Mouse (Mus musculus): ENCODE data around the gene Neurog1. TPM values are rescaled to one million over a fixed set of nuclear protein-coding genes. Genes with fewer than 3 reads are reported as not detected.

Gene Neurog1
- total RNA-seq, 1 experiment, result 0.45 TPM

- DNase-seq (ENCODE audit: low read depth, low spot score), result no peak
Measured at GRCm38 (mm10) chr13:56288601-56289000, 36.6 kb upstream of the Neurog1 start.

DNA sequence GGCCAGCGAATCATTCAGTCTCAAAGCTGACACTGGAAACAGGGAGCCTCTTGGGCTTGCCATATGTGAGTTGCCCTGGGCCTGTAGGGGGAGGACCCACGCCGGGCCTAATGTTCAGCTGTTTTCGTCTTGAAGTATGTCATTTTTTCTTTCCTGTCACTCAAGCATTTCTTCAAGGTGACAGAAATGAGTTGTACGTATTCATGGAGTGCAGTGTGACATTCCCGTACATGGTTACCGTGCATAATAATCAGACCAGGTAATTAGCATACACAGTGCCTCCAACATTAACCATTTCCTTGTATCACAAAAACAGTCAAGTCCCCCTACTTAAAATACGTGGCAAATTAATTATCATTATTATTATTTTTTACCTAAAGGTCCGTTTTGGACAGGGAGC is 35.1 kb upstream of the Neurog1 start:
- Histone ChIP-seq H3K4me3 (ENCODE audit: insufficient read depth in 1 of 2, low read depth in 1 of 2, low read length in 2 of 2, poor library complexity in 1 of 2, severe bottlenecking in 1 of 2) (no peak overlapping the region), H3K9ac (ENCODE audit: insufficient read depth, low read depth, low read length, poor library complexity, severe bottlenecking) (no peak overlapping the region), H3K9me3 (ENCODE audit: control insufficient read depth, insufficient read depth, low read depth, low read length) (no peaks in the 10 kb centered on the region), H3K4me1 (ENCODE audit: control insufficient read depth in 2 of 2, insufficient read depth in 2 of 2, low read length in 2 of 2, poor library complexity in 1 of 2) (no peaks in the 10 kb centered on the region), H3K27ac (ENCODE audit: insufficient read depth, low read depth, low read length, poor library complexity, severe bottlenecking) (no peak overlapping the region), H3K36me3 (ENCODE audit: control insufficient read depth, insufficient read depth, low read length, poor library complexity, severe bottlenecking) (no peaks in the 10 kb centered on the region)
- in situ Hi-C loops (cut with MboI; ENCODE audit: low sequenced_read_pairs in 2 of 2, unreplicated experiment in 2 of 2), result loop anchor here in 1 of 2 experiments (25.0 kb wide), 1 partner anchor 150 kb away; the partner anchor contains the start of genes Gm3045 and Slc25a48
- TF ChIP-seq MAFK (IDR thresholded peaks at IDR 0.05; ENCODE audit: insufficient read depth, low read depth, low read length) (no peak), ZNF384 (IDR thresholded peaks at IDR 0.05; ENCODE audit: low read depth, low read length) (no peak), ZC3H11A (IDR thresholded peaks at IDR 0.05; ENCODE audit: borderline replicate concordance, low read depth, low read length) (no peak), CHD2 (IDR thresholded peaks at IDR 0.05; ENCODE audit: low read depth, low read length) (no peak)
- DNase-seq (ENCODE audit: low read depth, low spot score), result no peak

More at GRCm38 (mm10) chr13:56288601-56289000, 36.6 kb upstream of the Neurog1 start:
- H3K9ac ChIP-seq (ENCODE audit: insufficient read depth, low read depth, low read length, poor library complexity, severe bottlenecking), result no peak overlapping the region
- no peaks in the 10 kb centered on the region for H3K4me1 ChIP-seq (ENCODE audit: control insufficient read depth in 2 of 2, insufficient read depth in 2 of 2, low read length in 2 of 2, poor library complexity in 1 of 2)
- no peaks in the 10 kb centered on the region for H3K9me3 ChIP-seq (ENCODE audit: control insufficient read depth, insufficient read depth, low read depth, low read length)
- H3K27ac ChIP-seq (ENCODE audit: insufficient read depth, low read depth, low read length, poor library complexity, severe bottlenecking), result no peak overlapping the region
- H3K36me3 ChIP-seq (ENCODE audit: control insufficient read depth, insufficient read depth, low read length, poor library complexity, severe bottlenecking), result no peaks in the 10 kb centered on the region
- no peak overlapping the region for H3K4me3 ChIP-seq (ENCODE audit: insufficient read depth in 1 of 2, low read depth in 1 of 2, low read length in 2 of 2, poor library complexity in 1 of 2, severe bottlenecking in 1 of 2)
- in situ Hi-C loops (cut with MboI; ENCODE audit: low sequenced_read_pairs in 2 of 2, unreplicated experiment in 2 of 2), result loop anchor here in 1 of 2 experiments (25.0 kb wide), 1 partner anchor 149 kb away; the partner anchor contains the start of genes Gm3045 and Slc25a48
- no peak for TF ChIP-seq HCFC1 (IDR thresholded peaks at IDR 0.05; ENCODE audit: borderline replicate concordance, insufficient read depth, low read length)
- TF ChIP-seq ZNF384 (IDR thresholded peaks at IDR 0.05; ENCODE audit: low read depth, low read length), result no peak
- TF ChIP-seq MAFK (IDR thresholded peaks at IDR 0.05; ENCODE audit: insufficient read depth, low read depth, low read length), result no peak
- TF ChIP-seq ZC3H11A (IDR thresholded peaks at IDR 0.05; ENCODE audit: borderline replicate concordance, low read depth, low read length), result no peak
- no peak for TF ChIP-seq CHD2 (IDR thresholded peaks at IDR 0.05; ENCODE audit: low read depth, low read length)

- no peak overlapping the region for H3K4me3 ChIP-seq (ENCODE audit: insufficient read depth in 1 of 2, low read depth in 1 of 2, low read length in 2 of 2, poor library complexity in 1 of 2, severe bottlenecking in 1 of 2)
- no peaks in the 10 kb centered on the region for H3K9me3 ChIP-seq (ENCODE audit: control insufficient read depth, insufficient read depth, low read depth, low read length)
- DNase-seq (ENCODE audit: low read depth, low spot score), result no peak
- in situ Hi-C loops (cut with MboI; ENCODE audit: low sequenced_read_pairs in 2 of 2, unreplicated experiment in 2 of 2), result loop anchor here (5.0 to 25.0 kb wide), 2 partner anchors 144 to 154 kb away; partner anchors contain the start of genes Gm3045 (in 2 of the 2) and Slc25a48 (in 1 of the 2)
- no peak overlapping the region for H3K9ac ChIP-seq (ENCODE audit: insufficient read depth, low read depth, low read length, poor library complexity, severe bottlenecking)
- no peak for TF ChIP-seq ZC3H11A (IDR thresholded peaks at IDR 0.05; ENCODE audit: borderline replicate concordance, low read depth, low read length)
- TF ChIP-seq ZNF384 (IDR thresholded peaks at IDR 0.05; ENCODE audit: low read depth, low read length), result no peak
- TF ChIP-seq MAFK (IDR thresholded peaks at IDR 0.05; ENCODE audit: insufficient read depth, low read depth, low read length), result no peak
- no peak for TF ChIP-seq HCFC1 (IDR thresholded peaks at IDR 0.05; ENCODE audit: borderline replicate concordance, insufficient read depth, low read length)
- TF ChIP-seq CHD2 (IDR thresholded peaks at IDR 0.05; ENCODE audit: low read depth, low read length), result no peak
- H3K36me3 ChIP-seq (ENCODE audit: control insufficient read depth, insufficient read depth, low read length, poor library complexity, severe bottlenecking), result no peaks in the 10 kb centered on the region
- no peak overlapping the region for H3K27ac ChIP-seq (ENCODE audit: insufficient read depth, low read depth, low read length, poor library complexity, severe bottlenecking)
- no peaks in the 10 kb centered on the region for H3K4me1 ChIP-seq (ENCODE audit: control insufficient read depth in 2 of 2, insufficient read depth in 2 of 2, low read length in 2 of 2, poor library complexity in 1 of 2)
Measured at GRCm38 (mm10) chr13:56283321-56283720, 31.4 kb upstream of the Neurog1 start.

DNA sequence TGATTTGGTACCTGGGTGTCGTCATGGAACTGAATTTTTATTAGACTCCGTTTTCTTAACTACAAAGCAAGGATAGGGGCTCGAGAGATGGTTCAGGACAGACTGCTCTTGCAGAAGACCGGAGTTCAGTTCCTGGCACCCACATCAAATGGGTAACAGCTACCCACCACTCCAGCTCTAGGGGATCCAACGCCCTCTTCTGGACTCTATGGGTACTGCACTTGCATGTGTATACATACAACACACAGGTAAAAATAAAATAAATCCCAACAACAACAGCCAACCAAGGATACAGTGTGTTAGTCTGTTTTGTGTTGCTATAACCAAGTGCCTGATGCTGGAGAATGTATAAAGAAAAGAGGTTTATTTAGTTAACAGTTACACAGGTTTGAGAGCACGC is 28.4 kb upstream of the Neurog1 start:
- no peaks in the 10 kb centered on the region for H3K36me3 ChIP-seq (ENCODE audit: control insufficient read depth, insufficient read depth, low read length, poor library complexity, severe bottlenecking)

More for the DNA sequence above, 28.4 kb upstream of the Neurog1 start:
- TF ChIP-seq MAFK (IDR thresholded peaks at IDR 0.05; ENCODE audit: insufficient read depth, low read depth, low read length) (no peak), CHD2 (IDR thresholded peaks at IDR 0.05; ENCODE audit: low read depth, low read length) (no peak), ZC3H11A (IDR thresholded peaks at IDR 0.05; ENCODE audit: borderline replicate concordance, low read depth, low read length) (peak; percentile 16; the same call in 1 of the 2 replicates), ZNF384 (IDR thresholded peaks at IDR 0.05; ENCODE audit: low read depth, low read length) (no peak), HCFC1 (IDR thresholded peaks at IDR 0.05; ENCODE audit: borderline replicate concordance, insufficient read depth, low read length) (no peak)
- in situ Hi-C loops (cut with MboI; ENCODE audit: low sequenced_read_pairs in 2 of 2, unreplicated experiment in 2 of 2), result loop anchor here (5.0 to 25.0 kb wide), 2 partner anchors 147 to 157 kb away; partner anchors contain the start of genes Gm3045 (in 2 of the 2) and Slc25a48 (in 1 of the 2)
- H3K4me3 ChIP-seq (ENCODE audit: insufficient read depth in 1 of 2, low read depth in 1 of 2, low read length in 2 of 2, poor library complexity in 1 of 2, severe bottlenecking in 1 of 2), result no peak overlapping the region
- no peaks in the 10 kb centered on the region for H3K4me1 ChIP-seq (ENCODE audit: control insufficient read depth in 2 of 2, insufficient read depth in 2 of 2, low read length in 2 of 2, poor library complexity in 1 of 2)
- no peaks in the 10 kb centered on the region for H3K9me3 ChIP-seq (ENCODE audit: control insufficient read depth, insufficient read depth, low read depth, low read length)
- H3K27ac ChIP-seq (ENCODE audit: insufficient read depth, low read depth, low read length, poor library complexity, severe bottlenecking), result no peak overlapping the region
- H3K9ac ChIP-seq (ENCODE audit: insufficient read depth, low read depth, low read length, poor library complexity, severe bottlenecking), result no peak overlapping the region
- peak; percentile 22 for DNase-seq (ENCODE audit: low read depth, low spot score)

All from ES-E14 (cell line).